Mouse (Mus musculus) T-cell, adult 2 months (primary cell): ENCODE measurements around the gene Odaph.
"Not testable (repeated sequence)": the region's sequence is repeated elsewhere in the genome, so short reads cannot be mapped to it uniquely, and the experiment has no call there.

Experiments used
- DNase-seq: peaks from one replicate; pipeline ENCODE4 v3.0.0; 2022; ENCODE audit warnings: low spot score

Odaph gene

GRCm38 (mm10) chr5:91987236-91987635, at the start of gene Odaph:
Gene Odaph, plus strand, starts transcription at chr5:91987475.
- DNase-seq, result no peak

DNA sequence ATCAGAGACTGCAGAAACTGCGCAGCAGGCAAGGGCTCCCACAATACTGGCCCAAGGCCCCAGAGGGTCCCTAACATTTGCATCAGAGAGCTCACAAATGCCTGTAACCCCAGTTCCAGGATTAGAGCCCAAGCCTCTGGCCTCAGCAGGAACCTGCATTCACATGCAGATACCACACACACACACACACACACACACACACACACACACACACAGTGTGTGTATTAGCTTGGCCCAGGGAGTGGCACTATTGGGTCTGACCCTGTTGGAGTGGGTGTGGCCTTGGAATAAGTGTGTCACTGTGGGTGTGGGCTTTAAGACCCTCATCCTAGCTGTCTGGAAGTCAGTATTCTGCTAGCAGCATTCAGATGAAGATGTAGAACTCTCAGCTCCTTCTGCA, 41.7 kb upstream of the Odaph start:
- DNase-seq, result not testable (repeated sequence)

DNA sequence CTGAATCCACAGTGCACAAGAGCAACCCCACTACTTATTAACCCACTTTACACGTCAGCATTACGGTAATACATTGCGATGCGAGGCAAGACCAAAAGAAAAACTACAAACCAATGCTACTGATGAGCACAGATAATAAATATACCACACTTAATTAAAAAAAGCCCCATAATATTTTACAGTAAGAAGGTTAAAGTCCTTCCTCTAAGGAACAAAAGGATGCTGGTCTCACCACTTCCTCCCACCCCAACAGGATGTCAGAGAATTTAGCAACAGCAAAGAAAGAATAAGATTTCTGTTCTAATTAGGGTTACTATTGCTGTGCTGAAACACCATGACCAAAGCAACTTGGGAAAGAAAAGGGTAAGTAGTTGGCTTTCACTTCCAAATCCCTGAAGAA, 40.3 kb upstream of the Odaph start:
- no peak for DNase-seq

DNA sequence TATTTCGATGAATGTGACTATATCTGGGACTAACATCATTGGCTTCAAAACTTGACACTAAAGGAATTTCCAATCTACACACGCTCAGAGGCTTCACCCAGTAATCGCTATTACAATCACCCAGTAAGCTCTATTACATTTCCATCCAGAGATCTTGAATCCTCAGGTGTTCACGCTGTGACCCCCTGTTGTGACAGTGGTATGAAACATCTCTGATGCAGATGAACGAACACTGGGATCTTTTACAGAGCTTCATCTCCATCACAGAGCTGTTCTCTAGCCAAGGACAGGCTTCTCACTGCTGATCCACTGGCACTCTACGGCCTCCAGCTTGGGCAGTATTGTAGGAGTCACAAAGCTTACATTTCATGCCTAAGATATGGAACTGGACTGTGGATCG, 37.8 kb upstream of the Odaph start:
- no peak for DNase-seq

DNA sequence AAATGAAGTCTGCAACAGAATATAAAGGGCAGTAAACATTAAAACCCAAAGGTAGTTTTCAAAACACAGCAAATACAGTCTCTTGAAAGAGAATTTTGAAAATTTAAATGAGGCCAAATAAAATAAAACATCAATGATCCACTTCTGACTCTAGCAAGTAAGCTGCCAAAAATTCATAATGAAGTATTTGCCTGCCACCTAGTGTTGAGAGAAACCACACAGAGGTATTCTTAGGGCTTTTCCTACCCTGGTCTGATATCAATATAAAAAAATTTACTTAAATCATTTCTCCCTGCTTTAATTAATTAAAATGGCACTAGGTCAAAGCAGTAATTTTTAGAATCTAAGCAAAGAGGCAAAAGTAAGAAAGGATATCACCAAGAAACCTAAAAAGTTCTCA, 35.9 kb upstream of the Odaph start:
- no peak for DNase-seq

- DNase-seq, result no peak
Observed at GRCm38 (mm10) chr5:91956991-91957760, 30.1 kb upstream of the Odaph start.

GRCm38 (mm10) chr5:91959096-91959495, 28.2 kb upstream of the Odaph start:
- DNase-seq, result no peak

DNA sequence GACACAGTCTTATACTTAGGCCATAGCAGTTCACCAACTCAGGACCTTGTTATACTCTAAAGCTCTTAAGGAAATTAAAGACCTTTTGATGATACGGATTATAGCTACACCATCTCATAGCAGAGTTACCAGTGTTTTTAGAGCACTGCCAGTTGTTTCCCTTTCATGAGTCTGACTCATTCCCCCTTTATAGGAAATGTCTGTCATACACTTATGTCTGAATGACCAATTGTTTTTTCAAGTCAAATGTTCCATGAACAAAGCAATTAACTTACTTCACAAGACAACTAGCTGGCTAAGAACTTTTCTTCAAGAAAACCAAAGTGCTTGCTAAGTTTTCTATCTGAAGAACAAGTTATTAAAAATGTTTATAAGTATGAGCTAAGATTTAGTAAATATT, 27.3 kb upstream of the Odaph start:
- DNase-seq, result no peak

GRCm38 (mm10) chr5:91960606-91961254, 26.5 kb upstream of the Odaph start:
- no peak for DNase-seq

GRCm38 (mm10) chr5:91961370-91961769, 25.9 kb upstream of the Odaph start:
- peak; percentile 25 for DNase-seq

- peak; percentile 80 for DNase-seq
Observed at GRCm38 (mm10) chr5:91962259-91962638, 25.0 kb upstream of the Odaph start.

- DNase-seq, result peak; percentile 96
Observed at GRCm38 (mm10) chr5:91962639-91963440, 24.4 kb upstream of the Odaph start, which contains the start of gene Rchy1. Gene Rchy1, minus strand, starts transcription at chr5:91963068.

- DNase-seq, result no peak
Observed at GRCm38 (mm10) chr5:91972046-91972445, 15.2 kb upstream of the Odaph start.

DNA sequence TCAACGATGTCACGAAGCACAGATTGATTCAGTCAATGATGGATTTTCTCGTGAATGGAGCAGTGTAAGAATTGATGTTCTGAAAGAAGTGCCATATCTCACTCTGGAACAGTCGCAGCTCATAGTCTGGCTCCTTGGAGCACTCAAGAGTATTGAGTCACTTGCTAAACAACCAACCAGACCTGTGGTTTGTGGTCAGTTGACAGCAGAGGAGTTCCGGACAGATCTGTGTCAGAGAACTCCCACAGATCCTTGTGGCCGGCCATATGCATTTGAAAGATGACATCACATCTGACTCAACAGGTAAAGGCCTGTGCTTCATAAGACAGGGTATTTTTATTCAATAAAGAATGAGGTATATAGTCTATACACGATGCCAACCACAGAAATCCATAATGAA, 13.3 kb upstream of the Odaph start:
- no peak for DNase-seq

DNA sequence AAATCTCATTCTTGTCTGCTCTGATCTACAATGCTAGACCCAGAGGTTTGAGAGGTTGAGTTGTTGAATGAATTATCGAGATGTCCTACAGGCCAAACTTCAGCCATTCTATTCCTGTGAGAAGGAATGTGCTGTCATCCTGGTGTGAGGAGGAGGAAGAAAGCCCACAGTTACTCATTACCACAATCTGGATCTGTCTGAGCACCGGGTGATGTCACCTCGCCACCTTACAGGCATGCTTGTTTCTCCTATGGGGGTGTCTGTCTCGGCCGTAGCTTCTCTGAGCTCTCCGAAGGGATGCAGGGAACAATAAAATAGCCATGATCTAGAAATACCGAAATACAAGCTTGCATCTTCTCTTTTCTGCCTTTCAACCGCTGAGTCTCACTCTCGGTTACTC, 11.5 kb upstream of the Odaph start:
- no peak for DNase-seq

GRCm38 (mm10) chr5:91976566-91977396, 10.5 kb upstream of the Odaph start:
- DNase-seq, result no peak

DNA sequence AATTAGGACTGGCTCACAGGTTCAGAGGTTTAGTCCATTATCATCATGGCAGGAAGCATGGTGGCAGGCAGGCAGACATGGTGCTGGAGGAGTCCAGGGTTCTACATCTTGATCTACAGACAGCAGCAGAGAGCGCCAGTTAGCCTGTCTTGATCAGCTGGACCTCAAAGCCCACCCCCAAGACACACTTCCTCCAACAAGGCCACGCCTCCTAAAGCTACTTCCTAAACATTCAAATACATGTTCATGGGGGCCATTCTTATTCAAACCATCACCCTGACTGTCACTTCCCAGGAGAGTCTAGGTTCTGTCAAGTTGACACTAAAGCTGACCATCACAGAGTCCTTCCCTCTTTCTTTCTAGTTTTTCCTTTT, 9.9 kb upstream of the Odaph start:
- DNase-seq, result no peak

GRCm38 (mm10) chr5:91981176-91981840, 6.0 kb upstream of the Odaph start:
- DNase-seq, result no peak

- no peak for DNase-seq
Observed at GRCm38 (mm10) chr5:91983490-91983889, 3.8 kb upstream of the Odaph start.

DNA sequence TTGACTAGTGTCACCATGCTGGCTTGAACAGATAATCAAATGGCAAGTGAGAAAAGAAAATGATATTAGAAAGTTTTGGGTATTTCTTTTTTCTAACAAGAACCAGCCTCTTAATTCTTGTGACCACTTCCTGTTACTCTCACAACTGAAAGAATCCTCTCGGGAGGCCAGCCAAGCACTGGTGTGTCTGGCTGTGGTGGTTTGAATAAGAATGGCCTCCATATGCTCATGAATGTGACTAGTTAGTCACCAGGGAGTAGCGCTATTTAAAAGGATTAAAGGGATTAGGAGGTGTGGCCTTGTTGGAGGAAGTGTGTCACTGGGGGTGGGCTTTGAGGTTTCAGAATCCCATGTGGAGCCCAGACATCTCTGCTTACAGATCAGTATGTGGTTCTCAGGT, 1.6 kb upstream of the Odaph start:
- DNase-seq, result peak; percentile 3

GRCm38 (mm10) chr5:91987799-91988198, 524 bp downstream of the Odaph start:
- no peak for DNase-seq
